Mouse (Mus musculus) large intestine, adult 2 months (tissue): Measurements from ENCODE around the gene Prkce. TPM values are rescaled to one million over a fixed set of nuclear protein-coding genes. Genes with fewer than 3 reads are reported as not detected.

ENCODE experiments used
- DNase-seq: peaks from one replicate; pipeline ENCODE4 v3.0.0-alpha.2; 2012; ENCODE audit warnings: low read depth, low spot score
- WGBS: fragments of 180-500 bp; shearing (Covaris S2); methylation state at CpG from one replicate; pipeline ENCODE4 v1.1.7; 2018; 5-methylcytosine and 5-hydroxymethylcytosine counted together
- polyA plus RNA-seq: library from polyadenylated mRNA; depleted of rRNA; stranded (reverse); fragments of >200 nt; gene quantifications from 2 replicates; pipeline ENCODE4 v1.2.3, GENCODE M21; 2012

Gene Prkce
- polyA plus RNA-seq, 1 experiment: 3.3 TPM

- 77% methylated on average over 21 of the region's 21 CpGs for WGBS
- no peak for DNase-seq
These were observed 82.2 kb downstream of the Prkce start for GRCm38 (mm10) chr17:86249499-86250405.

- no peak for DNase-seq
- 77% methylated on average over 7 of the region's 7 CpGs for WGBS
These were observed 82.9 kb downstream of the Prkce start for GRCm38 (mm10) chr17:86250406-86250905.

GRCm38 (mm10) chr17:86253884-86254283, 86.3 kb downstream of the Prkce start:
- WGBS: 72% methylated on average over 9 of the region's 9 CpGs
- DNase-seq: no peak

- no peak for DNase-seq
- WGBS: 80% methylated on average over 8 of the region's 8 CpGs
These were observed 86.7 kb downstream of the Prkce start for GRCm38 (mm10) chr17:86254285-86254684.

- 97% methylated on average over 6 of the region's 6 CpGs for WGBS
These were observed 87.4 kb downstream of the Prkce start for GRCm38 (mm10) chr17:86254978-86255377.

GRCm38 (mm10) chr17:86256730-86257131, 89.1 kb downstream of the Prkce start:
- DNase-seq: no peak
- WGBS: 49% methylated on average over 10 of the region's 10 CpGs

More at GRCm38 (mm10) chr17:86254978-86255377, 87.4 kb downstream of the Prkce start:
- DNase-seq: no peak

- 63% methylated on average over 8 of the region's 8 CpGs for whole genome bisulfite sequencing
- no peak for DNase-seq
These were observed 93.5 kb downstream of the Prkce start for GRCm38 (mm10) chr17:86261067-86261466.

GRCm38 (mm10) chr17:86263985-86264649, 96.5 kb downstream of the Prkce start:
- 67% methylated on average over 11 of the region's 11 CpGs for whole genome bisulfite sequencing
- DNase-seq: no peak

- WGBS: 90% methylated on average over 6 of the region's 6 CpGs
- no peak for DNase-seq
These were observed 98.5 kb downstream of the Prkce start for GRCm38 (mm10) chr17:86266051-86266450.

- no peak for DNase-seq
- WGBS: 69% methylated on average over 6 of the region's 6 CpGs
These were observed 99.7 kb downstream of the Prkce start for GRCm38 (mm10) chr17:86267126-86267760.

GRCm38 (mm10) chr17:86269639-86270038, 102.1 kb downstream of the Prkce start:
- no peak for DNase-seq
- WGBS: 95% methylated on average over 8 of the region's 8 CpGs

GRCm38 (mm10) chr17:86270523-86270922, 102.9 kb downstream of the Prkce start:
- WGBS: 92% methylated on average over 13 of the region's 13 CpGs
- no peak for DNase-seq

- no peak for DNase-seq
- 74% methylated on average over 4 of the region's 4 CpGs for WGBS
These were observed 103.7 kb downstream of the Prkce start for GRCm38 (mm10) chr17:86271277-86271676.

GRCm38 (mm10) chr17:86272961-86273360, 105.4 kb downstream of the Prkce start:
- WGBS: 84% methylated on average over 6 of the region's 6 CpGs
- no peak for DNase-seq

- DNase-seq: no peak
- WGBS: 90% methylated on average over 9 of the region's 9 CpGs
These were observed 106.2 kb downstream of the Prkce start for GRCm38 (mm10) chr17:86273566-86274349.

- DNase-seq: no peak
- WGBS: 91% methylated on average over 7 of the region's 7 CpGs
These were observed 106.8 kb downstream of the Prkce start for GRCm38 (mm10) chr17:86274350-86274744.

- peak; percentile 58 for DNase-seq
- WGBS: 34% methylated on average over 4 of the region's 4 CpGs
These were observed 108.8 kb downstream of the Prkce start for GRCm38 (mm10) chr17:86276381-86276780.

- no peak for DNase-seq
- WGBS: 42% methylated on average over 8 of the region's 8 CpGs
These were observed 109.6 kb downstream of the Prkce start for GRCm38 (mm10) chr17:86277032-86277798.
